Mouse (Mus musculus): Measurements from ENCODE around the gene Pkdrej.
A peak's percentile ranks its signal among the peaks of the same experiment; 100 is the strongest.
"Not testable (repeated sequence)": the region's sequence is repeated elsewhere in the genome, so short reads cannot be mapped to it uniquely, and the experiment has no call there.

The Pkdrej gene

GRCm38 (mm10) chr15:85821203-85822010 lies at the start of gene Pkdrej:
TSS of gene Pkdrej (minus strand) at chr15:85821734.
- DNase-seq (ENCODE audit: low spot score in 2 of 2), result no peak

GRCm38 (mm10) chr15:85867696-85868095 lies 46.2 kb upstream of the Pkdrej start:
- peak; percentile 49 to 74 for DNase-seq (ENCODE audit: low spot score in 2 of 2)

GRCm38 (mm10) chr15:85865913-85866312 lies 44.4 kb upstream of the Pkdrej start:
- not testable (repeated sequence) for DNase-seq (ENCODE audit: low spot score in 2 of 2)

GRCm38 (mm10) chr15:85859490-85860031 lies 38.0 kb upstream of the Pkdrej start, which contains the start of gene Gtse1:
TSS of gene Gtse1 (plus strand) at chr15:85859745.
- peak; percentile 86 to 90 for DNase-seq (ENCODE audit: low spot score in 2 of 2)

- DNase-seq (ENCODE audit: low spot score in 2 of 2), result peak in 1 of 2 experiments; percentile 10
Observed at GRCm38 (mm10) chr15:85858980-85859489, 37.5 kb upstream of the Pkdrej start.

- DNase-seq (ENCODE audit: low spot score in 2 of 2), result no peak
Observed at GRCm38 (mm10) chr15:85851656-85852392, 30.3 kb upstream of the Pkdrej start.

- no peak for DNase-seq (ENCODE audit: low spot score in 2 of 2)
Observed at GRCm38 (mm10) chr15:85845071-85845470, 23.5 kb upstream of the Pkdrej start.

GRCm38 (mm10) chr15:85841796-85842360 lies 20.3 kb upstream of the Pkdrej start:
- DNase-seq (ENCODE audit: low spot score in 2 of 2), result no peak

- no peak for DNase-seq (ENCODE audit: low spot score in 2 of 2)
Observed at GRCm38 (mm10) chr15:85840983-85841382, 19.4 kb upstream of the Pkdrej start.

- DNase-seq (ENCODE audit: low spot score in 2 of 2), result no peak
Observed at GRCm38 (mm10) chr15:85836887-85837286, 15.4 kb upstream of the Pkdrej start.

- DNase-seq (ENCODE audit: low spot score in 2 of 2), result no peak
Observed at GRCm38 (mm10) chr15:85835335-85835734, 13.8 kb upstream of the Pkdrej start.

- DNase-seq (ENCODE audit: low spot score in 2 of 2), result no peak
Observed at GRCm38 (mm10) chr15:85832599-85832998, 11.1 kb upstream of the Pkdrej start.

- DNase-seq (ENCODE audit: low spot score in 2 of 2), result peak; percentile 65 to 69
Observed at GRCm38 (mm10) chr15:85831954-85832590, 10.5 kb upstream of the Pkdrej start, which contains the start of gene Ttc38. TSS of gene Ttc38 (plus strand) at chr15:85832306.

- no peak for DNase-seq (ENCODE audit: low spot score in 2 of 2)
Observed at GRCm38 (mm10) chr15:85829470-85829869, 7.9 kb upstream of the Pkdrej start.

- no peak for DNase-seq (ENCODE audit: low spot score in 2 of 2)
Observed at GRCm38 (mm10) chr15:85828071-85828470, 6.5 kb upstream of the Pkdrej start.

- no peak for DNase-seq (ENCODE audit: low spot score in 2 of 2)
Observed at GRCm38 (mm10) chr15:85826676-85827075, 5.1 kb upstream of the Pkdrej start.

- no peak for DNase-seq (ENCODE audit: low spot score in 2 of 2)
Observed at GRCm38 (mm10) chr15:85822011-85822359, 451 bp upstream of the Pkdrej start.

- no peak for DNase-seq (ENCODE audit: low spot score in 2 of 2)
Observed at GRCm38 (mm10) chr15:85813428-85813827, 8.1 kb downstream of the Pkdrej start.

GRCm38 (mm10) chr15:85811535-85812277 lies 9.8 kb downstream of the Pkdrej start, which contains the start of gene Cdpf1:
TSS of gene Cdpf1 (minus strand) at chr15:85811697.
- DNase-seq (ENCODE audit: low spot score in 2 of 2), result peak; percentile 98

GRCm38 (mm10) chr15:85810806-85811521 lies 10.6 kb downstream of the Pkdrej start:
- DNase-seq (ENCODE audit: low spot score in 2 of 2), result peak; percentile 53 to 63

All from frontal cortex, postnatal 25 days (tissue).